Mouse (Mus musculus) bone marrow macrophage, adult 2 months (primary cell): ENCODE results near the gene Pdcd4.
"Not testable (repeated sequence)": the region's sequence is repeated elsewhere in the genome, so short reads cannot be mapped to it uniquely, and the experiment has no call there.

Experiments
- CTCF ChIP-seq: IDR thresholded peaks from 2 replicates; pipeline ENCODE4 v1.5.1; 2012; ENCODE audit warnings: low read depth, mild to moderate bottlenecking, low read length, moderate library complexity
- POLR2A ChIP-seq: IDR thresholded peaks from 2 replicates; pipeline ENCODE4 v1.6.1; 2012; ENCODE audit warnings: mild to moderate bottlenecking, low read depth, low read length, borderline replicate concordance

- TF ChIP-seq CTCF, POLR2A: not testable (repeated sequence)
Measured at GRCm38 (mm10) chr19:53964347-53964746, 72.3 kb downstream of the Pdcd4 start.
